10 mouse cellular contexts compared by ENCODE assay signal in the genomic region with DNA sequence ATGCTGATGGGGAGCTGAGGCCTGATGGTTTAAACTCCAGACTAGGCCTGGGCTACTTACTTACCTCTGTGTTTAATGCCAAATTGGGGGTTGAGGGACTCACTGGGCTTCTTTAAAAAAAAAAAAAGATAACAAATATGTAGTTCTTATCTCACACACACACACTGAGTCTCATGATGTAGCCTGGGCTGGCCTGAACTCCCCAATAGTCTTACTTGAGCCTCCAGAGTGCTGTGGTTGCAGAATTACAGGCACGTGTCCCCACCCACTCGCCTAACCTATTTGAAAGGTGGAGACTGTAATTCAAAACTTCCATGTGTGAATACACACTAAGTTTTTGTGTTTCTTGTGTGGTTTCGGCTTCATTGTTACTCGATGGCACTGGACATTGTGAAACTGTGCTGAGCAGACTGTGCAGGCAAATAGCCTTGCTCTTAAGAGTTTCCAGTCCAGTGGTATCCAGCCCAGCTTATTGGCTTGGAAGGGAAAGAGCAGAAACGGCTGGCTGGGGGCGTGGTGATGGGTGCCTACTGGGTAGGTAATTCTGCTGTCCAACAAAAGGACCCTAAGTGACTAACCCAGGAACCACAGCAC. TPM values are rescaled to one million over a fixed set of nuclear protein-coding genes. Genes with fewer than 3 reads are reported as not detected.
A peak's percentile ranks its signal among the peaks of the same experiment; 100 is the strongest.
DNase-seq lines count a peak whose midpoint lies in the region; ATAC-seq lines count a peak whose summit lies in the region.
"Had no signal": no experiment of that assay in that cellular context is flagged by ENCODE, and none has a peak within 500 bp of the region (broad histone marks: within the 10 kb centered on the region; RNA-seq: fewer than 3 reads in every experiment).

No protein-coding gene starts in this region.

- 0 out of 2 replicates have a peak, but pooled peaks cover 2% of the 10 kb centered on the region for H3K36me3 ChIP-seq in heart, embryonic 11.5 days (ENCODE audit: control insufficient read depth, insufficient read depth, low read length)
- H3K36me3 ChIP-seq in neural tube, embryonic 11.5 days (ENCODE audit: control insufficient read depth, insufficient read depth, low read length), result no peaks in the 10 kb centered on the region
- H3K36me3 ChIP-seq in liver, embryonic 16.5 days (ENCODE audit: control insufficient read depth, insufficient read depth), result no peaks in the 10 kb centered on the region

- peak overlapping the region; percentile 13; the same call in 1 of the 2 replicates for H3K27ac ChIP-seq in heart, embryonic 11.5 days (ENCODE audit: low read depth, low read length)
- H3K27ac ChIP-seq in neural tube, embryonic 11.5 days (ENCODE audit: low read depth, low read length), result no peak overlapping the region
- peak overlapping the region; percentile 22; the same call in 1 of the 2 replicates for H3K27ac ChIP-seq in liver, embryonic 16.5 days (ENCODE audit: low read length)

- ATAC-seq in heart, embryonic 11.5 days (replicated peaks; ENCODE audit: insufficient number of reproducible peaks, low FRiP score, low TSS enrichment), result no peak
- no peak for ATAC-seq in neural tube, embryonic 11.5 days (ENCODE audit: insufficient read depth, low FRiP score, low TSS enrichment)
- peak; percentile 60 for ATAC-seq in liver, embryonic 16.5 days (ENCODE audit: low read depth)

- no peak overlapping the region for H3K4me2 ChIP-seq in heart, embryonic 11.5 days
- H3K4me2 ChIP-seq in neural tube, embryonic 11.5 days (ENCODE audit: low read depth), result no peak overlapping the region
- peak overlapping the region; percentile 13 for H3K4me2 ChIP-seq in liver, embryonic 16.5 days (ENCODE audit: low read depth, low read length)

- no peak for DNase-seq in heart, postnatal 36 days
- DNase-seq in neural tube, embryonic 11.5 days (ENCODE audit: low spot score), result no peak
- no peak for DNase-seq in neural tube, embryonic 10.5 days (ENCODE audit: extremely low spot score, low spot score)
- no peak for DNase-seq in right cerebral cortex, postnatal 14 days
- DNase-seq in cerebellum, adult 11-12 months, result no peak
- DNase-seq in gastrocnemius, postnatal 14 days, result no peak
- DNase-seq: B cell, adult 2 months had no signal

- no peaks in the 10 kb centered on the region for H3K9me3 ChIP-seq in heart, embryonic 11.5 days (replicated peaks; ENCODE audit: control insufficient read depth, low read length)
- no peaks in the 10 kb centered on the region for H3K9me3 ChIP-seq in neural tube, embryonic 11.5 days (ENCODE audit: control insufficient read depth, low read length)
- no peaks in the 10 kb centered on the region for H3K9me3 ChIP-seq in liver, embryonic 16.5 days (replicated peaks; ENCODE audit: control insufficient read depth, low read length)

- intact Hi-C loops in heart, postnatal 36 days (cut with DNase I), result no loop called here
- intact Hi-C loops in gastrocnemius, postnatal 14 days (cut with DNase I; ENCODE audit: low total_unique reads), result no loop called here

- WGBS in heart, embryonic 11.5 days (ENCODE audit: insufficient replicate concordance), result 73% methylated on average over 6 of the region's 6 CpGs
- 82% methylated on average over 6 of the region's 6 CpGs for WGBS in neural tube, embryonic 11.5 days
- 39% methylated on average over 6 of the region's 6 CpGs for WGBS in liver, embryonic 16.5 days (ENCODE audit: insufficient replicate concordance)

- peaks cover 64% of the 10 kb centered on the region for H3K4me1 ChIP-seq in heart, embryonic 11.5 days (ENCODE audit: control insufficient read depth, insufficient read depth, low read length)
- peaks cover 28% of the 10 kb centered on the region for H3K4me1 ChIP-seq in neural tube, embryonic 11.5 days (ENCODE audit: control insufficient read depth, insufficient read depth, low read length)
- peaks cover 30% of the 10 kb centered on the region for H3K4me1 ChIP-seq in liver, embryonic 16.5 days (ENCODE audit: control insufficient read depth, low read depth, low read length)

- H3K27me3 ChIP-seq in heart, embryonic 11.5 days (ENCODE audit: control insufficient read depth, insufficient read depth, low read length), result no peaks in the 10 kb centered on the region
- no peaks in the 10 kb centered on the region for H3K27me3 ChIP-seq in neural tube, embryonic 11.5 days (ENCODE audit: control insufficient read depth, insufficient read depth, low read length)
- no peaks in the 10 kb centered on the region for H3K27me3 ChIP-seq in liver, embryonic 16.5 days (ENCODE audit: control insufficient read depth, insufficient read depth, low read depth, low read length)

- no peak overlapping the region for H3K4me3 ChIP-seq in heart, embryonic 11.5 days (ENCODE audit: low read depth, low read length)
- no peak overlapping the region for H3K4me3 ChIP-seq in neural tube, embryonic 11.5 days (ENCODE audit: low read depth, low read length)
- no peak overlapping the region for H3K4me3 ChIP-seq in liver, embryonic 16.5 days (ENCODE audit: low read depth, low read length)

- H3K9ac ChIP-seq in heart, embryonic 11.5 days (ENCODE audit: low read depth, low read length), result no peak overlapping the region
- peak overlapping the region; percentile 18; the same call in 1 of the 2 replicates for H3K9ac ChIP-seq in neural tube, embryonic 11.5 days (ENCODE audit: low read length)
- peak overlapping the region; percentile 15 for H3K9ac ChIP-seq in liver, embryonic 16.5 days (ENCODE audit: low read depth, low read length)

RNA-seq across cellular contexts. Expression of gene Igf2bp1, which starts 17.8 kb away (rescaled TPM):
- polyA plus RNA-seq in heart, embryonic 11.5 days (2014; fragmentation: Nextera tagmentation; extraction: Ambion mirVana), result 50.0 and 51.5 TPM in 2 replicates
- under 1 TPM; 0.08 to 0.17 TPM for total RNA-seq in heart, postnatal 36 days (2021)
- 80.8 and 84.4 TPM in 2 replicates for polyA plus RNA-seq in neural tube, embryonic 11.5 days (2014; fragmentation: Nextera tagmentation; extraction: Ambion mirVana)
- 10.4 and 10.8 TPM in 2 replicates for polyA plus RNA-seq in liver, embryonic 16.5 days (2015; fragmentation: Nextera tagmentation; extraction: Ambion mirVana)
- total RNA-seq in gastrocnemius, postnatal 14 days (2021), result under 1 TPM; 0.10 to 0.11 TPM
- polyA plus RNA-seq: small intestine, adult 2 months had no signal

RNA-seq across cellular contexts. Expression of gene Gip, which starts 36.4 kb away (rescaled TPM):
- polyA plus RNA-seq in heart, embryonic 11.5 days (2014; fragmentation: Nextera tagmentation; extraction: Ambion mirVana), result not detected in 2 replicates
- not detected for total RNA-seq in heart, postnatal 36 days (2021)
- not detected in 2 replicates for polyA plus RNA-seq in neural tube, embryonic 11.5 days (2014; fragmentation: Nextera tagmentation; extraction: Ambion mirVana)
- 0.25 TPM in 1 of 2 replicates, not detected in the other for polyA plus RNA-seq in liver, embryonic 16.5 days (2015; fragmentation: Nextera tagmentation; extraction: Ambion mirVana)
- not detected for total RNA-seq in gastrocnemius, postnatal 14 days (2021)

RNA-seq across cellular contexts. Expression of gene Snf8, which starts 46.7 kb away (rescaled TPM):
- 27.1 and 31.3 TPM in 2 replicates for polyA plus RNA-seq in heart, embryonic 11.5 days (2014; fragmentation: Nextera tagmentation; extraction: Ambion mirVana)
- total RNA-seq in heart, postnatal 36 days (2021), result 10 to 100 TPM; 44.1 to 46.2 TPM
- polyA plus RNA-seq in neural tube, embryonic 11.5 days (2014; fragmentation: Nextera tagmentation; extraction: Ambion mirVana), result 41.7 and 46.6 TPM in 2 replicates
- 47.5 and 54.4 TPM in 2 replicates for polyA plus RNA-seq in liver, embryonic 16.5 days (2015; fragmentation: Nextera tagmentation; extraction: Ambion mirVana)
- 10 to 100 TPM; 27.6 to 31.7 TPM for total RNA-seq in gastrocnemius, postnatal 14 days (2021)
